Mouse (Mus musculus): ENCODE results near the gene Armh3. TPM values are rescaled to one million over a fixed set of nuclear protein-coding genes. Genes with fewer than 3 reads are reported as not detected.

Gene Armh3
- total and polyA plus RNA-seq, 3 experiments, result 1.1 to 4.9 (median 1.9) TPM

GRCm38 (mm10) chr19:45782315-45783001 lies 215.8 kb downstream of the Armh3 start:
- H3K27ac ChIP-seq (ENCODE audit: insufficient read depth, low read depth), result peak overlapping the region; percentile 78
- in situ Hi-C loops (cut with MboI; ENCODE audit: low pct_ligation_motif_present, low pct_unique_long_range_greater_than_20kb, low sequenced_read_pairs), result no loop called here
- peak overlapping the region; percentile 86 to 95 (median 93) for H3K4me3 ChIP-seq (replicated peaks in 1 of 3; ENCODE audit: low read depth in 2 of 3, low read length in 2 of 3, poor library complexity in 1 of 3)
- peak overlapping the region; percentile 97 for H3K4me2 ChIP-seq (ENCODE audit: insufficient read depth, low read depth, poor library complexity, severe bottlenecking)
- peaks cover 15 to 43% of the 10 kb centered on the region in 2 experiments for H3K4me1 ChIP-seq (ENCODE audit: control insufficient read depth in 1 of 2, insufficient read depth in 2 of 2)
- peak; percentile 77 for DNase-seq (ENCODE audit: extremely low read depth)
- dilution Hi-C loops (cut with MboI; ENCODE audit: extremely low pct_ligation_motif_present, extremely low pct_unique_long_range_greater_than_20kb, low sequenced_read_pairs), result no loop called here
- TF ChIP-seq MYC (IDR thresholded peaks at IDR 0.05; ENCODE audit: low read depth, low read length) (no peak), MXI1 (IDR thresholded peaks at IDR 0.05; ENCODE audit: low read depth, low read length) (peak; percentile 55; the same call in 1 of the 2 replicates), ZNF384 (IDR thresholded peaks at IDR 0.05; ENCODE audit: low read depth, low read length) (0 out of 2 replicates have a peak, but pooled peaks have one; percentile 31), PAX5 (IDR thresholded peaks at IDR 0.05; ENCODE audit: low read length) (no peak), BHLHE40 (IDR thresholded peaks at IDR 0.05; ENCODE audit: low read depth, low read length) (peak; percentile 30; the same call in 1 of the 2 replicates)
- H3K9ac ChIP-seq (ENCODE audit: insufficient read depth, low read depth), result peak overlapping the region; percentile 90
- peaks cover 53% of the 10 kb centered on the region for H3K79me2 ChIP-seq (replicated peaks; ENCODE audit: control insufficient read depth, extremely low read depth, insufficient read depth, poor library complexity, severe bottlenecking)
- no peaks in the 10 kb centered on the region for H3K27me3 ChIP-seq (replicated peaks)
- H3K36me3 ChIP-seq (replicated peaks in 1 of 2; ENCODE audit: control insufficient read depth in 1 of 2, insufficient read depth in 1 of 2, low read length in 1 of 2), result peaks cover 23 to 39% of the 10 kb centered on the region in 2 experiments
- H3K9me3 ChIP-seq (replicated peaks; ENCODE audit: low read length), result no peaks in the 10 kb centered on the region

- peaks cover 23 to 47% of the 10 kb centered on the region in 2 experiments for H3K36me3 ChIP-seq (replicated peaks in 1 of 2; ENCODE audit: control insufficient read depth in 1 of 2, insufficient read depth in 1 of 2, low read length in 1 of 2)
- no peak; the same call in 1 of the 2 replicates for TF ChIP-seq ZNF384 (IDR thresholded peaks at IDR 0.05; ENCODE audit: low read depth, low read length)
- TF ChIP-seq CTCF (conservative IDR thresholded peaks at IDR 0.05 in 1 of 2, IDR thresholded peaks at IDR 0.05 in 1 of 2; ENCODE audit: low read depth in 2 of 2, low read length in 2 of 2), result peak in 1 of 2 experiments; percentile 26; a peak in 2 of 4 replicates
- H3K79me2 ChIP-seq (replicated peaks; ENCODE audit: control insufficient read depth, extremely low read depth, insufficient read depth, poor library complexity, severe bottlenecking), result peaks cover 57% of the 10 kb centered on the region
- H3K4me2 ChIP-seq (ENCODE audit: insufficient read depth, low read depth, poor library complexity, severe bottlenecking), result peak overlapping the region; percentile 97
- dilution Hi-C loops (cut with MboI; ENCODE audit: extremely low pct_ligation_motif_present, extremely low pct_unique_long_range_greater_than_20kb, low sequenced_read_pairs) (no loop called here), in situ Hi-C loops (cut with MboI; ENCODE audit: low pct_ligation_motif_present, low pct_unique_long_range_greater_than_20kb, low sequenced_read_pairs) (no loop called here)
- no peaks in the 10 kb centered on the region for H3K9me3 ChIP-seq (replicated peaks; ENCODE audit: low read length)
- no peaks in the 10 kb centered on the region for H3K27me3 ChIP-seq (replicated peaks)
- H3K4me1 ChIP-seq (ENCODE audit: control insufficient read depth in 1 of 2, insufficient read depth in 2 of 2), result peaks cover 15 to 36% of the 10 kb centered on the region in 2 experiments
- DNase-seq (ENCODE audit: extremely low read depth), result peak; percentile 12
- H3K9ac ChIP-seq (ENCODE audit: insufficient read depth, low read depth), result peak overlapping the region; percentile 90
- H3K4me3 ChIP-seq (replicated peaks in 1 of 3; ENCODE audit: low read depth in 2 of 3, low read length in 2 of 3, poor library complexity in 1 of 3), result peak overlapping the region; percentile 35 to 93 (median 86)
- H3K27ac ChIP-seq (ENCODE audit: insufficient read depth, low read depth), result no peak overlapping the region
Observed at GRCm38 (mm10) chr19:45781676-45782075, 216.6 kb downstream of the Armh3 start.

GRCm38 (mm10) chr19:45780350-45780915 lies 217.9 kb downstream of the Armh3 start:
- no peak for TF ChIP-seq CHD1 (IDR thresholded peaks at IDR 0.05; ENCODE audit: low read depth, low read length)
- TF ChIP-seq BHLHE40 (IDR thresholded peaks at IDR 0.05; ENCODE audit: low read depth, low read length), result 0 out of 2 replicates have a peak, but pooled peaks have one; percentile 32
- no peak for TF ChIP-seq IRF4 (IDR thresholded peaks at IDR 0.05; ENCODE audit: low read depth, low read length)
- TF ChIP-seq SMC3 (IDR thresholded peaks at IDR 0.05; ENCODE audit: low read depth, low read length), result no peak
- Histone ChIP-seq H3K27ac (ENCODE audit: insufficient read depth, low read depth) (no peak overlapping the region), H3K4me2 (ENCODE audit: insufficient read depth, low read depth, poor library complexity, severe bottlenecking) (peak overlapping the region; percentile 97), H3K79me2 (replicated peaks; ENCODE audit: control insufficient read depth, extremely low read depth, insufficient read depth, poor library complexity, severe bottlenecking) (peaks cover 62% of the 10 kb centered on the region), H3K9ac (ENCODE audit: insufficient read depth, low read depth) (peak overlapping the region; percentile 90), H3K27me3 (replicated peaks) (no peaks in the 10 kb centered on the region), H3K4me1 (ENCODE audit: control insufficient read depth in 1 of 2, insufficient read depth in 2 of 2) (peaks cover 9 to 30% of the 10 kb centered on the region in 2 experiments), H3K4me3 (replicated peaks in 1 of 3; ENCODE audit: low read depth in 2 of 3, low read length in 2 of 3, poor library complexity in 1 of 3) (no peak overlapping the region), H3K9me3 (replicated peaks; ENCODE audit: low read length) (no peaks in the 10 kb centered on the region), H3K36me3 (replicated peaks in 1 of 2; ENCODE audit: control insufficient read depth in 1 of 2, insufficient read depth in 1 of 2, low read length in 1 of 2) (peaks cover 31 to 60% of the 10 kb centered on the region in 2 experiments)
- no peak for DNase-seq (ENCODE audit: extremely low read depth)
- dilution Hi-C loops (cut with MboI; ENCODE audit: extremely low pct_ligation_motif_present, extremely low pct_unique_long_range_greater_than_20kb, low sequenced_read_pairs) (no loop called here), in situ Hi-C loops (cut with MboI; ENCODE audit: low pct_ligation_motif_present, low pct_unique_long_range_greater_than_20kb, low sequenced_read_pairs) (no loop called here)

Measured in CH12.LX (cell line).